Mouse (Mus musculus) kidney, postnatal 0 days (tissue): ENCODE measurements around the gene Abcc4. TPM values are rescaled to one million over a fixed set of nuclear protein-coding genes. Genes with fewer than 3 reads are reported as not detected.

Experiments used
- ATAC-seq: fragments of 200-750 bp; cut with Nextera tagmentation; replicated peaks from 2 replicates; pipeline ENCODE4 v1.8.0; 2017; ENCODE audit warnings: low read depth, moderate number of reproducible peaks, moderate TSS enrichment, moderate library complexity; ENCODE audit not compliant: low FRiP score
- DNase-seq: peaks from one replicate; pipeline ENCODE4 v3.0.0-alpha.2; 2016; ENCODE audit warnings: low spot score
- H3K27ac ChIP-seq: fragments of 300-500 bp; sonication (generic); 2 replicates; pipeline ENCODE4 v1.5.1; 2014; ENCODE audit warnings: mild to moderate bottlenecking
- H3K27me3 ChIP-seq: fragments of 300-500 bp; sonication (generic); 2 replicates; pipeline ENCODE4 v1.6.1; 2014; ENCODE audit warnings: low read length, mixed read lengths; ENCODE audit not compliant: insufficient read depth
- H3K36me3 ChIP-seq: fragments of 300-500 bp; sonication (generic); 2 replicates; pipeline ENCODE4 v1.6.1; 2014; ENCODE audit warnings: low read length, mixed read lengths; ENCODE audit not compliant: insufficient read depth
- H3K4me1 ChIP-seq: fragments of 300-500 bp; sonication (generic); replicated peaks from 2 replicates; pipeline ENCODE4 v1.6.1; 2014; ENCODE audit warnings: antibody characterized with exemption, low read length, mixed read lengths; ENCODE audit not compliant: insufficient read depth
- H3K4me2 ChIP-seq: fragments of 300-500 bp; sonication (generic); 2 replicates; pipeline ENCODE4 v1.6.1; 2014; ENCODE audit warnings: mild to moderate bottlenecking, low read length, moderate library complexity, mixed read lengths
- H3K4me3 ChIP-seq: fragments of 300-500 bp; sonication (generic); replicated peaks from 2 replicates; pipeline ENCODE4 v1.5.1; 2014; ENCODE audit warnings: low read depth, low read length
- H3K9ac ChIP-seq: fragments of 300-500 bp; sonication (generic); 2 replicates; pipeline ENCODE4 v1.6.1; 2014; ENCODE audit warnings: low read depth, low read length
- H3K9me3 ChIP-seq: fragments of 300-500 bp; sonication (generic); replicated peaks from 2 replicates; pipeline ENCODE4 v1.6.1; 2016; ENCODE audit warnings: low read length, inconsistent platforms, mixed read lengths
- CTCF ChIP-seq: IDR thresholded peaks from 2 replicates; pipeline ENCODE4 v1.5.1; 2016; ENCODE audit warnings: antibody characterized with exemption, low read depth, mild to moderate bottlenecking, moderate library complexity
- WGBS: fragments of 180-500 bp; shearing (Covaris S2); extraction: QIAGEN DNeasy Blood & Tissue Kit; methylation state at CpG from one replicate; pipeline ENCODE4 v1.1.7; 2014; 5-methylcytosine and 5-hydroxymethylcytosine counted together
- polyA plus RNA-seq: library from polyadenylated mRNA; unstranded; fragments of >200 nt; fragmentation: Nextera tagmentation; extraction: Ambion mirVana; gene quantifications from 2 replicates; pipeline ENCODE4 v1.2.1, GENCODE M21; 2015

The Abcc4 gene
- polyA plus RNA-seq, 1 experiment from 2014 or later = 6.9 TPM

DNA sequence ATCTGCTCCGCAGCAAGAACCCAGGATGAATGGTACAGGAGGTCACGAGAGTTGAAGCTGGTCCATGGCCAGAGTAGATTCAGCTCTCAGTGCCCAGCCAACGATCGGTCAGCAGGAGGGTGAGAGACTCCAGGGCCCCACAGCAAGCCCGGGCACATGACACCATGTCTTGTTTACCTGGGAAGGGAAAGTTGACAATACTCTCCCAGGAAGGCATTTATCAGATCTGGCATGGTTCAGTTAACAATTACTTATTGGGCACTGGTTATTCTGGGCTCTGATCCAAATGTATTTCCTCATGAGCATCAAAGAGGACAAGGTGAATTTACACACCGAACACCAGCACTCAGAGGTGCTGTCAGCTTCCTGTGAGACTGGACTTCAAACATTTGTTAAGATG is 38.5 kb downstream of the Abcc4 start:
- H3K27me3 ChIP-seq = no peaks in the 10 kb centered on the region
- ATAC-seq (peak; percentile 68), DNase-seq (peak; percentile 42)
- H3K4me1 ChIP-seq = 0 out of 2 replicates have a peak, but pooled peaks cover 4% of the 10 kb centered on the region
- TF ChIP-seq CTCF = no peak
- H3K9ac ChIP-seq = no peak overlapping the region
- H3K9me3 ChIP-seq = no peaks in the 10 kb centered on the region
- H3K36me3 ChIP-seq = 0 out of 2 replicates have a peak, but pooled peaks cover 3% of the 10 kb centered on the region
- H3K4me3 ChIP-seq = no peak overlapping the region
- WGBS = 50% methylated on average over 6 of the region's 6 CpGs
- H3K4me2 ChIP-seq = no peak overlapping the region
- 0 out of 2 replicates have a peak overlapping the region, but pooled peaks have one; percentile 8 for H3K27ac ChIP-seq

- no peak overlapping the region for H3K9ac ChIP-seq
- no peak overlapping the region for H3K27ac ChIP-seq
- ATAC-seq = no peak
- no peaks in the 10 kb centered on the region for H3K9me3 ChIP-seq
- 0 out of 2 replicates have a peak, but pooled peaks cover 4% of the 10 kb centered on the region for H3K4me1 ChIP-seq
- no peak overlapping the region for H3K4me3 ChIP-seq
- H3K36me3 ChIP-seq = 0 out of 2 replicates have a peak, but pooled peaks cover 3% of the 10 kb centered on the region
- no peaks in the 10 kb centered on the region for H3K27me3 ChIP-seq
- TF ChIP-seq CTCF = no peak
- DNase-seq = no peak
- no peak overlapping the region for H3K4me2 ChIP-seq
- 73% methylated on average over 7 of the region's 7 CpGs for WGBS
Observed at GRCm38 (mm10) chr14:118664661-118665060, 41.4 kb downstream of the Abcc4 start.

- WGBS = 83% methylated on average over 18 of the region's 18 CpGs
- Histone ChIP-seq H3K4me3 (no peak overlapping the region), H3K27ac (no peak overlapping the region), H3K27me3 (no peaks in the 10 kb centered on the region), H3K4me1 (0 out of 2 replicates have a peak, but pooled peaks cover 4% of the 10 kb centered on the region), H3K36me3 (0 out of 2 replicates have a peak, but pooled peaks cover under 1% of the 10 kb centered on the region), H3K9ac (no peak overlapping the region), H3K9me3 (no peaks in the 10 kb centered on the region), H3K4me2 (no peak overlapping the region)
- no peak for DNase-seq
- ATAC-seq = no peak
- TF ChIP-seq CTCF = no peak
Observed at GRCm38 (mm10) chr14:118662625-118663276, 43.3 kb downstream of the Abcc4 start.

DNA sequence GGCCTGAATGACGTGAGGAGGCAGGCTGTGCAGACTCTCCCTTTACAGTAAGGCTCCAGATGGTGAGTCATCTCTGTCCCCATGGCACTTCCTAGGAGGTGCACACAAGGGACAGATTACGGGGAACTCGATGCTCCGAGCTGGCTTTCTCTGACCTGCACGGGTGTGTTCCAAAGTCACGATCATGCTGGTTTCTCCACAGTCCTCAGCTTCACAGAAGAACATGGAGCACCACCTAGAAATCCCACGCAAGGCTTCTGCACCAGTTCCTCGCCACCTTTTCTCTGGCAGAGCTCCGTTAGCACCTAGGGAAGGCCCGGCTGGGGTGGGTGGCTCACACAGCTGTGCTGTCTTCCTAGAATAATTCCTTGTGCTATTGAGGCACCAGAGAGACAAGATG is 43.9 kb downstream of the Abcc4 start:
- Histone ChIP-seq H3K4me2 (no peak overlapping the region), H3K27me3 (no peaks in the 10 kb centered on the region), H3K4me1 (0 out of 2 replicates have a peak, but pooled peaks cover 9% of the 10 kb centered on the region), H3K4me3 (no peak overlapping the region), H3K9me3 (no peaks in the 10 kb centered on the region), H3K27ac (no peak overlapping the region), H3K36me3 (no peaks in the 10 kb centered on the region), H3K9ac (no peak overlapping the region)
- 78% methylated on average over 10 of the region's 10 CpGs for WGBS
- TF ChIP-seq CTCF = no peak
- DNase-seq (no peak), ATAC-seq (no peak)

- no peaks in the 10 kb centered on the region for H3K27me3 ChIP-seq
- DNase-seq (no peak), ATAC-seq (no peak)
Observed at GRCm38 (mm10) chr14:118659230-118659629, 46.8 kb downstream of the Abcc4 start.

DNA sequence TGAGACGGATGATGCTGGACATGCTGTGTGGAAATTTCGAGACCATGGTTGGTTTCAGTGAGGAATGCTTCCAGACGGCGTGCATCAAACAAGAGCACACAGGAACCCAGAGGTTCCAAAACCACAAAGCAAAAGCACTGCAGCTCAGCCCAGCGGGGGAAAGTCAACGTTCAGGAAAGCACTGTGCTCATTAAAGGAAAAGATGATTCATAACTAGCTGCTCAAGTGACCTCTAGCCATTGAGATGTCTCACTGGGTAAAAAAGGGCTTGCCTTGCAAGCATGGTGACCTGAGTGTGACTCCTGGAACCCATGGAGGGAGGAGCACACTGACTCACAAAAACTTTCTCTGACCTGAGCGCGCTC is 47.7 kb downstream of the Abcc4 start:
- Histone ChIP-seq H3K4me2 (no peak overlapping the region), H3K27me3 (no peaks in the 10 kb centered on the region), H3K36me3 (no peaks in the 10 kb centered on the region), H3K27ac (peak overlapping the region; percentile 63), H3K9me3 (no peaks in the 10 kb centered on the region), H3K9ac (no peak overlapping the region), H3K4me3 (no peak overlapping the region), H3K4me1 (0 out of 2 replicates have a peak, but pooled peaks cover 6% of the 10 kb centered on the region)
- no peak for TF ChIP-seq CTCF
- 45% methylated on average over 8 of the region's 8 CpGs for WGBS
- ATAC-seq = peak; percentile 5; the same call in 1 of the 2 replicates
- DNase-seq = peak; percentile 57

More at GRCm38 (mm10) chr14:118659230-118659629, 46.8 kb downstream of the Abcc4 start:
- Histone ChIP-seq H3K4me1 (0 out of 2 replicates have a peak, but pooled peaks cover 6% of the 10 kb centered on the region), H3K9me3 (no peaks in the 10 kb centered on the region), H3K4me3 (no peak overlapping the region), H3K4me2 (no peak overlapping the region), H3K27ac (no peak overlapping the region), H3K9ac (no peak overlapping the region), H3K36me3 (no peaks in the 10 kb centered on the region)
- no peak for TF ChIP-seq CTCF
